Mouse (Mus musculus) cortical plate, adult 2 months (tissue): ENCODE results near the gene Catsperg1. TPM values are rescaled to one million over a fixed set of nuclear protein-coding genes. Genes with fewer than 3 reads are reported as not detected.
A peak's percentile ranks its signal among the peaks of the same experiment; 100 is the strongest.

ENCODE experiments used
- H3K27ac ChIP-seq: fragments of 200-500 bp; 2 replicates; pipeline ENCODE4 v1.5.1; 2012; ENCODE audit warnings: low read length, control low read depth, inconsistent platforms; ENCODE audit not compliant: insufficient read depth
- H3K4me1 ChIP-seq: fragments of 200-500 bp; 2 replicates; pipeline ENCODE4 v1.6.1; 2011; ENCODE audit warnings: low read length; ENCODE audit not compliant: control insufficient read depth, insufficient read depth
- H3K4me3 ChIP-seq: fragments of 200-500 bp; 2 replicates; pipeline ENCODE4 v1.5.1; 2011; ENCODE audit warnings: mild to moderate bottlenecking, low read length, control low read depth; ENCODE audit not compliant: insufficient read depth
- CTCF ChIP-seq: fragments of 200-500 bp; IDR thresholded peaks from 2 replicates; pipeline ENCODE4 v1.5.1; 2011; ENCODE audit warnings: mild to moderate bottlenecking, control low read depth, low read length; ENCODE audit not compliant: insufficient read depth; ENCODE audit errors: extremely low read depth
- POLR2A ChIP-seq: fragments of 200-500 bp; IDR thresholded peaks from 2 replicates; pipeline ENCODE4 v1.6.1; 2011; ENCODE audit warnings: mild to moderate bottlenecking, low read length, control low read depth; ENCODE audit not compliant: insufficient read depth; ENCODE audit errors: extremely low read depth
- polyA plus RNA-seq: library from polyadenylated mRNA; depleted of rRNA; stranded (reverse); fragments of >200 nt; gene quantifications from 2 replicates; pipeline ENCODE4 v1.2.3, GENCODE M21; 2012

Catsperg1 gene
- polyA plus RNA-seq, 1 experiment = 2.3 TPM

- H3K4me1 ChIP-seq = no peaks in the 10 kb centered on the region
- H3K27ac ChIP-seq = no peak overlapping the region
- H3K4me3 ChIP-seq = no peak overlapping the region
- TF ChIP-seq CTCF (no peak), POLR2A (no peak)
Observed at GRCm38 (mm10) chr7:29171562-29172097, 42.2 kb downstream of the Catsperg1 start.

GRCm38 (mm10) chr7:29170755-29171561 lies 42.9 kb downstream of the Catsperg1 start:
- Histone ChIP-seq H3K4me1 (no peaks in the 10 kb centered on the region), H3K4me3 (peak overlapping the region; percentile 93; the same call in 1 of the 2 replicates), H3K27ac (no peak overlapping the region)
- no peak for TF ChIP-seq POLR2A
- TF ChIP-seq CTCF = no peak

- TF ChIP-seq CTCF (no peak), POLR2A (no peak)
- Histone ChIP-seq H3K4me1 (no peaks in the 10 kb centered on the region), H3K27ac (peak within 1 kb of the TSS; percentile 16), H3K4me3 (peak within 1 kb of the TSS; percentile 93)
Observed at GRCm38 (mm10) chr7:29170066-29170754, 43.6 kb downstream of the Catsperg1 start, which contains the start of the genes Ggn and Spred3. Ggn (plus strand) TSS chr7:29170210. Spred3 (minus strand) TSS chr7:29170411.

GRCm38 (mm10) chr7:29169231-29170065 lies 44.4 kb downstream of the Catsperg1 start:
- Histone ChIP-seq H3K4me1 (no peaks in the 10 kb centered on the region), H3K27ac (peak overlapping the region; percentile 16), H3K4me3 (peak overlapping the region; percentile 93)
- TF ChIP-seq CTCF (no peak), POLR2A (0 out of 2 replicates have a peak, but pooled peaks have one; percentile 21)

GRCm38 (mm10) chr7:29168791-29169230 lies 45.0 kb downstream of the Catsperg1 start:
- Histone ChIP-seq H3K27ac (peak overlapping the region; percentile 16), H3K4me1 (no peaks in the 10 kb centered on the region), H3K4me3 (peak overlapping the region; percentile 93)
- no peak for TF ChIP-seq POLR2A
- TF ChIP-seq CTCF = no peak

- Histone ChIP-seq H3K27ac (no peak overlapping the region), H3K4me1 (no peaks in the 10 kb centered on the region), H3K4me3 (peak overlapping the region; percentile 93)
- TF ChIP-seq POLR2A (no peak), CTCF (no peak)
Observed at GRCm38 (mm10) chr7:29168121-29168695, 45.6 kb downstream of the Catsperg1 start.

- H3K4me3 ChIP-seq = peak overlapping the region; percentile 93
- no peak for TF ChIP-seq POLR2A
- no peak for TF ChIP-seq CTCF
- no peak overlapping the region for H3K27ac ChIP-seq
- no peaks in the 10 kb centered on the region for H3K4me1 ChIP-seq
Observed at GRCm38 (mm10) chr7:29167656-29168055, 46.2 kb downstream of the Catsperg1 start.

- Histone ChIP-seq H3K27ac (no peak overlapping the region), H3K4me1 (no peaks in the 10 kb centered on the region), H3K4me3 (no peak overlapping the region)
- TF ChIP-seq POLR2A (no peak), CTCF (no peak)
Observed at GRCm38 (mm10) chr7:29162750-29163525, 50.9 kb downstream of the Catsperg1 start.
